Mouse (Mus musculus) ES-CJ7 (cell line): ENCODE measurements around the gene A530016L24Rik.

Source experiments
- DNase-seq: peaks from one replicate; pipeline ENCODE4 v3.0.0; 2011; ENCODE audit warnings: low read depth, low spot score

Gene A530016L24Rik

DNA sequence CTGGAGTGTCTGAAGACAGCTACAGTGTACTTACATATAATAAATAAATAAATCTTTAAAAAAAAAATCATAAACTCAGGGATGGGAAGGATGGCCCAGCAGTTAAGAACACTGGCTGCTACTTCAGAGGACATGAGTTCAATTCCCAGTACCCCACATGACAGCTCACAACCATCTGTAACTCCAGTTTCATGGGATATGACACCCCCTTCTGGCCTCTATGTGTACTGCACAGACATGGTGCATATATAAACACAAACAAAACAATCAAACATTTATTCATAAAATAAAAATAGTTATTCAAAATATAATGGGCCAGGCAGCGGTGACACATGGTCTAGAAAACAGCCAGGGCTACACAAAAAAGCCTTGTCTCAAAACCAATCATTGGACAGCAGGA lies 60.0 kb downstream of the A530016L24Rik start:
- no peak for DNase-seq
